Mouse (Mus musculus) stomach, postnatal 0 days (tissue): Measurements from ENCODE around the gene Lifr. TPM values are rescaled to one million over a fixed set of nuclear protein-coding genes. Genes with fewer than 3 reads are reported as not detected.

Source experiments
- ATAC-seq: fragments of 200-750 bp; cut with Nextera tagmentation; 2 replicates; pipeline ENCODE4 v1.8.0; 2017; ENCODE audit not compliant: low FRiP score, low TSS enrichment
- DNase-seq: peaks from one replicate; pipeline ENCODE4 v3.0.0-alpha.2; 2016; ENCODE audit warnings: low spot score
- H3K27ac ChIP-seq: fragments of 300-500 bp; sonication (generic); replicated peaks from 2 replicates; pipeline ENCODE4 v1.5.1; 2014; ENCODE audit warnings: mild to moderate bottlenecking, control low read depth
- H3K27me3 ChIP-seq: fragments of 300-500 bp; sonication (generic); 2 replicates; pipeline ENCODE4 v1.6.1; 2014; ENCODE audit warnings: low read length; ENCODE audit not compliant: control insufficient read depth, insufficient read depth
- H3K36me3 ChIP-seq: fragments of 300-500 bp; sonication (generic); 2 replicates; pipeline ENCODE4 v1.6.1; 2014; ENCODE audit warnings: low read length, mixed read lengths; ENCODE audit not compliant: control insufficient read depth, insufficient read depth
- H3K4me1 ChIP-seq: fragments of 300-500 bp; sonication (generic); replicated peaks from 2 replicates; pipeline ENCODE4 v1.6.1; 2014; ENCODE audit warnings: antibody characterized with exemption; ENCODE audit not compliant: control insufficient read depth, insufficient read depth
- H3K4me2 ChIP-seq: fragments of 300-500 bp; sonication (generic); replicated peaks from 2 replicates; pipeline ENCODE4 v1.6.1; 2014; ENCODE audit warnings: low read depth, mild to moderate bottlenecking, control low read depth, moderate library complexity
- H3K4me3 ChIP-seq: fragments of 300-500 bp; sonication (generic); 2 replicates; pipeline ENCODE4 v1.5.1; 2014; ENCODE audit warnings: low read depth, low read length, control low read depth
- H3K9ac ChIP-seq: fragments of 300-500 bp; sonication (generic); 2 replicates; pipeline ENCODE4 v1.6.1; 2014; ENCODE audit warnings: mild to moderate bottlenecking, low read length, control low read depth, mixed read lengths
- H3K9me3 ChIP-seq: fragments of 300-500 bp; sonication (generic); 2 replicates; pipeline ENCODE4 v1.6.1; 2016; ENCODE audit warnings: low read length; ENCODE audit not compliant: control insufficient read depth
- CTCF ChIP-seq: IDR thresholded peaks from 2 replicates; pipeline ENCODE4 v1.5.1; 2016; ENCODE audit warnings: antibody characterized with exemption, low read depth, mild to moderate bottlenecking, moderate library complexity
- EP300 ChIP-seq: optimal IDR thresholded peaks from 2 replicates; pipeline ENCODE3; 2016; ENCODE audit warnings: antibody characterized with exemption
- WGBS: fragments of 180-500 bp; shearing (Covaris S2); extraction: QIAGEN DNeasy Blood & Tissue Kit; methylation state at CpG from one replicate; pipeline ENCODE4 v1.1.7; 2014; 5-methylcytosine and 5-hydroxymethylcytosine counted together
- polyA plus RNA-seq: library from polyadenylated mRNA; unstranded; fragments of >200 nt; fragmentation: Nextera tagmentation; extraction: Ambion mirVana; gene quantifications from 2 replicates; pipeline ENCODE4 v1.2.1, GENCODE M21; 2015

The Lifr gene
- polyA plus RNA-seq, 1 experiment from 2014 or later: 15.6 TPM

GRCm38 (mm10) chr15:7149796-7150195 lies 59.4 kb downstream of the Lifr start:
- ATAC-seq: no peak
- Histone ChIP-seq H3K4me3 (no peak overlapping the region), H3K27ac (no peak overlapping the region), H3K9me3 (no peaks in the 10 kb centered on the region), H3K27me3 (no peaks in the 10 kb centered on the region), H3K4me2 (no peak overlapping the region), H3K4me1 (0 out of 2 replicates have a peak, but pooled peaks cover 3% of the 10 kb centered on the region), H3K36me3 (no peaks in the 10 kb centered on the region), H3K9ac (no peak overlapping the region)
- no peak for TF ChIP-seq CTCF
- TF ChIP-seq EP300: no peak
- no peak for DNase-seq
- WGBS: 95% methylated on average over 18 of the region's 18 CpGs

- 0 out of 2 replicates have a peak, but pooled peaks cover 2% of the 10 kb centered on the region for H3K36me3 ChIP-seq
- H3K4me1 ChIP-seq: no peaks in the 10 kb centered on the region
- TF ChIP-seq CTCF (no peak), EP300 (no peak)
- no peaks in the 10 kb centered on the region for H3K9me3 ChIP-seq
- H3K4me3 ChIP-seq: no peak overlapping the region
- no peaks in the 10 kb centered on the region for H3K27me3 ChIP-seq
- no peak overlapping the region for H3K9ac ChIP-seq
- no peak overlapping the region for H3K4me2 ChIP-seq
- no peak for ATAC-seq
- no peak for DNase-seq
- WGBS: 88% methylated on average over 9 of the region's 9 CpGs
- H3K27ac ChIP-seq: no peak overlapping the region
Observed at GRCm38 (mm10) chr15:7150591-7150990, 60.2 kb downstream of the Lifr start.

GRCm38 (mm10) chr15:7152116-7152760 lies 61.8 kb downstream of the Lifr start:
- no peak overlapping the region for H3K9ac ChIP-seq
- no peak overlapping the region for H3K4me2 ChIP-seq
- ATAC-seq (no peak), DNase-seq (no peak)
- no peaks in the 10 kb centered on the region for H3K4me1 ChIP-seq
- H3K27me3 ChIP-seq: no peaks in the 10 kb centered on the region
- TF ChIP-seq EP300 (no peak), CTCF (no peak)
- WGBS: 79% methylated on average over 10 of the region's 10 CpGs
- peaks cover 6% of the 10 kb centered on the region; the same call in 1 of the 2 replicates for H3K36me3 ChIP-seq
- no peak overlapping the region for H3K4me3 ChIP-seq
- no peaks in the 10 kb centered on the region for H3K9me3 ChIP-seq
- H3K27ac ChIP-seq: no peak overlapping the region

GRCm38 (mm10) chr15:7154010-7154736 lies 63.8 kb downstream of the Lifr start:
- H3K9ac ChIP-seq: no peak overlapping the region
- H3K27me3 ChIP-seq: no peaks in the 10 kb centered on the region
- WGBS: 63% methylated on average over 15 of the region's 15 CpGs
- peaks cover 6% of the 10 kb centered on the region; the same call in 1 of the 2 replicates for H3K36me3 ChIP-seq
- H3K4me1 ChIP-seq: no peaks in the 10 kb centered on the region
- no peak overlapping the region for H3K4me2 ChIP-seq
- 0 out of 2 replicates have a peak overlapping the region, but pooled peaks have one; percentile 8 for H3K27ac ChIP-seq
- DNase-seq (no peak), ATAC-seq (peak; percentile 40; the same call in 1 of the 2 replicates)
- H3K9me3 ChIP-seq: no peaks in the 10 kb centered on the region
- no peak overlapping the region for H3K4me3 ChIP-seq
- TF ChIP-seq EP300: no peak
- TF ChIP-seq CTCF: no peak

- no peaks in the 10 kb centered on the region for H3K4me1 ChIP-seq
- no peak overlapping the region for H3K4me2 ChIP-seq
- ATAC-seq (no peak), DNase-seq (peak; percentile 62)
- no peaks in the 10 kb centered on the region for H3K9me3 ChIP-seq
- no peak overlapping the region for H3K9ac ChIP-seq
- peaks cover 9% of the 10 kb centered on the region for H3K36me3 ChIP-seq
- WGBS: 52% methylated on average over 7 of the region's 7 CpGs
- H3K4me3 ChIP-seq: no peak overlapping the region
- no peaks in the 10 kb centered on the region for H3K27me3 ChIP-seq
- no peak overlapping the region for H3K27ac ChIP-seq
- TF ChIP-seq EP300 (no peak), CTCF (no peak)
Observed at GRCm38 (mm10) chr15:7154737-7155090, 64.3 kb downstream of the Lifr start.

- Histone ChIP-seq H3K27ac (no peak overlapping the region), H3K27me3 (no peaks in the 10 kb centered on the region), H3K36me3 (peaks cover 15% of the 10 kb centered on the region), H3K4me1 (no peaks in the 10 kb centered on the region), H3K4me2 (no peak overlapping the region), H3K9me3 (no peaks in the 10 kb centered on the region), H3K9ac (no peak overlapping the region), H3K4me3 (no peak overlapping the region)
- WGBS: 86% methylated on average over 6 of the region's 6 CpGs
- DNase-seq: no peak
- ATAC-seq: no peak
- TF ChIP-seq EP300: no peak
- TF ChIP-seq CTCF: no peak
Observed at GRCm38 (mm10) chr15:7157658-7158057, 67.2 kb downstream of the Lifr start.
